Mouse (Mus musculus) T-helper 17 cell (primary cell): ENCODE results near the gene Dmrt3.

Experiments
- in situ Hi-C, 2 experiments: fragments of 300-600 bp; cut with MboI, MseI; formaldehyde crosslinking; loops; 1 replicate in 1 of 2; 2 replicates in 1 of 2; pipeline ENCODE4 v1.15.1; 2025; ENCODE audit warnings: high pct_unique_total_duplicates in 2 of 2

Gene Dmrt3

DNA sequence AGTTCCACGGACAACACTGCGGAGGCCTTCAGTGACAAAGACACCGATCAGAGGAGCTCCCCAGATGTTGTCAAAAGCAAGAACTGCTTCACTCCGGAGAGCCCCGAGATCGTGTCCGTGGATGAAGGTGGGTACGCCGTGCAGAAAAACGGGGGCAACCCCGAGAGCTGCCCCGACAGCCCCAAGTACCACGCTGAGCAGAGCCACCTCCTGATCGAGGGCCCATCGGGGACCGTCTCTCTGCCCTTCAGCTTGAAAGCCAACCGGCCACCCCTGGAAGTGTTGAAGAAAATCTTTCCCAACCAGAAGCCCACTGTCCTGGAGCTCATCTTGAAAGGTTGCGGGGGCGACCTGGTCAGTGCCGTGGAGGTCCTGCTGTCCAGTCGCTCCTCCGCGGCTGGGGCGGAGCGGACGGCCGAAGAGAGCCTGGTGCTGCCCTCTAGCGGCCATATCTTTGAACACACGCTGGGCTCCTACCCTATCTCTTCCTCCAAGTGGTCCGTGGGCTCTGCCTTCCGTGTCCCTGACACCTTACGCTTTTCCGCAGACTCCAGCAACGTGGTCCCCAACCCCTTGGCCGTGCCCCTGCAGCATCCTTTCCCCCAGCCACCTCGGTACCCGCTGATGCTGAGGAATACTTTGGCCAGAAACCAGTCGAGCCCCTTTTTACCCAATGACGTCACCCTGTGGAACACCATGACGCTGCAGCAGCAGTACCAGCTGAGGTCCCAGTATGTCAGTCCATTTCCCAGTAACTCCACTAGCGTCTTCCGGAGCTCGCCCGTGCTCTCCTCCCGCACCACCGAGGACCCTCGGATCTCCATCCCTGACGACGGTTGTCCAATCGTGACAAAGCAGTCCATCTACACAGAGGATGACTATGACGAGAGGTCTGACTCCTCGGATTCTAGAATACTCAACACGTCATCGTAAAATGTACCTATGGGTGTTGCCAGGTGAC is 12.5 kb downstream of the Dmrt3 start:
- in situ Hi-C loops: loop anchor here in 1 of 2 experiments (10.0 kb wide), 1 partner anchor 542 kb away; no protein-coding TSS in a partner anchor

DNA sequence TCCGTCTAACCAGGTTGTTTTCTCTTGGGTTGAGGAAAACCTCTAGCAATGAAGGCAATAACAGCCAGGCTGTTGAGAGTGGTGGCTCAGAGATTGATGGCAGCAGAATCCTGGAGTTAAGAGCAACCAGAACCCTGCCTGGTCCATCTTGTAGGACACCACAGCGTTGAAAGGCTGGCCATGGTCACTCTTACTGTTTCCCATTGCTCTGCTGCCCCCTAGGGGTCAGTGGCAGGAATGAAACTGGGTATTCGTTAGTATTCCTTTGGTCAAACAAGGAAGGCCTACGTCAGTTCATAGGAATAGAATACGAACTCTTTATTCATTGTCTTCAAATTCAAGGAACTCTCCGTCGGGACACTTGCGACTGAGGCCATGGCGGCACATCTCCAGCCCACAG is 18.4 kb downstream of the Dmrt3 start:
- in situ Hi-C loops: loop anchor here in 1 of 2 experiments (10.0 kb wide), 1 partner anchor 536 kb away; no protein-coding TSS in a partner anchor

DNA sequence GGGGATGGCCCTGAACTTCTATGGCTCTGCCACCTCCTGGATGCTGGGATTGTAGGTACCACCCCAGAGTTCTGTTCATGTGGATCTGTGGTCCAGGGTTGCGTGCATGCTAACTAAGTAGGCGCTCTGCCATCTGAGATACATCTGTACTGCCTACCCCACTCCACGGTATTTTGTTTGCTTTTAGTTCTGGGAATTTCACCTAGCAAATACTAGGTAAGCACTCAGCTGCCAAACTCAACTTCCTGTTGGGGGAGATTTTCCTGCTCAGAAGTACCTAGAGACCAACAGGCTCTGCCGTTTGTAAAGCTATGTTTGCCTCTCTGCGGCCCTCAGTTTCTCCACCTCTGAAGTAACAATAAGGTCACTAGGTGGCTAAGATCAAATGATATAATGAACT is 25.0 kb downstream of the Dmrt3 start:
- in situ Hi-C loops: loop anchor here (5.0 kb wide), 1 partner anchor 88 kb away; no protein-coding TSS in a partner anchor

DNA sequence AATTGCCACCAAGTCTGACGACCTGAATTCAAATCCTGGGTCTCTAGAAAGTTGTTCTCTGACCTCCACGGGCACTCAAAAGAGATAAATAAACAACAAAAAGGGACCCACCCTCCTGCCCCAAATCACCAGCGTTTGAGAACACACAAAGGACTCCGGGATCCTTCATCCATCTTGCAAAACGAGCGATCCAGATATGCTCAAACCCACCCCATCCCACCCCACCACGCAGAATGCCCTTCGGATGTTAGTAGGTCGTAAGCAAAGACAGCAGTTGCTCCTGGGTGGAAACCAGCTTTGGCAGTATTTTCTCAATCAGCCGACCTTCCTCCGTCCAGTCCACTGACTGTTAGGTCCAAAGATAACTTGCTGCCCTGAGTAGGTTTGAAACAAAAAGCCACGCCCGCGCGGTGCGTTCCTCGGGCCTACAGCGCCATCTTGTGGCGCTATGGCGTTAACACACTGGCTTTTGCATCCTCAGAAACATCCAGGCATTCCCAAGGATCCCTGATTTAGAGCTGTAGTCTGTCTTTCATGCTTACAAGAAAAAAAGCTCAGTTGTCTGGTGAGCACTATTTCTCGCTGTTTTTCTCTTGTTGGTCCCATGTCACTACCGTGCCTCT is 25.6 kb downstream of the Dmrt3 start:
- in situ Hi-C loops: loop anchor here (5.0 kb wide), 1 partner anchor 88 kb away; no protein-coding TSS in a partner anchor

DNA sequence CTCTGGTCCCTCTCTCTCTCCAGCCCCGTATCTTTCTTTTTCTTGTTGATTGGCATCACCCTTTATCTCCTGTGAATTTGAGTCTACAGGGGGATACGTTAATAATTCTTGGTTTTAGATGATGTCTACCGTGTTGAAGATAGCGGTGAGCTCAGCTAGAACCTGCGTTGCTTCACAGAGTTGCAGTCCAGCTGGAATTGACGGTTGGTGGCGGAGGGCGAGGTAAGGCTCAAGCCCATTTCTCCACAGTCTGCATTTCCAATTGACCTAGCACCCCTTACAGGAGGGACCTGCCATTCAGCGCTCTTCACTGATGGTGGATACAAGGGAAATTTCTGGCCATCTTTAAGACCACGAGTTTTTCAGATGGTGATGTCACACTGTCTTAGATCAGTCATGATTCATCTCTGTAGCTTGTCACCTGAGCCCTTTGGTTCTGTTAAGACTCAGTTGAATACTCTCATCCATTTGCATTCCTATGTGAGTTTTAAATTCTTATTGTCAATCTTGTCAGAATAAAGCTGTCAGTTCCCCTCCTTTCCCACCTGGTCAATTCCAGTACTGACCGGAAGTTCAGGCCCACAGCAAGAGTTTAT is 28.8 kb downstream of the Dmrt3 start:
- in situ Hi-C loops: loop anchor here (5.0 kb wide), 1 partner anchor 92 kb away; no protein-coding TSS in a partner anchor

DNA sequence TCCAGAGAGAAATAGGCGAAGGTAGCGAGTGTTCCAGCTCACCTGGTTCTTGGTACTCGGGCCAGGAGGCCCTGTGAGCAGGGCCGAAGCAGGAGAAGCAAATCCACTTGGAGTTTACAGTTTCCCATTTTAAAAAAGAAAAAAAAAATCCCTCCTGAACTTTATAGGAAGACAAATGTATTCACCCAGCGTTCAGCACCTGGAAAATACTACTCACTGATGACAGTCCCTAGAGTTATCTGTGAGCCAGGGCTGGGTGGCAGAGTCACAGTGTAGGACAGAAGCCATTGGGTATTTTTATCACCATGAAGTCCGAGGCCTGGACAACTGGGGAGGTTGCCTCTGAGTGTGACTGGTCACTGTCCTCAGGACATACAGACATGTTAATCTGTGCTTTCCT is 31.7 kb downstream of the Dmrt3 start:
- in situ Hi-C loops: no loop called here

DNA sequence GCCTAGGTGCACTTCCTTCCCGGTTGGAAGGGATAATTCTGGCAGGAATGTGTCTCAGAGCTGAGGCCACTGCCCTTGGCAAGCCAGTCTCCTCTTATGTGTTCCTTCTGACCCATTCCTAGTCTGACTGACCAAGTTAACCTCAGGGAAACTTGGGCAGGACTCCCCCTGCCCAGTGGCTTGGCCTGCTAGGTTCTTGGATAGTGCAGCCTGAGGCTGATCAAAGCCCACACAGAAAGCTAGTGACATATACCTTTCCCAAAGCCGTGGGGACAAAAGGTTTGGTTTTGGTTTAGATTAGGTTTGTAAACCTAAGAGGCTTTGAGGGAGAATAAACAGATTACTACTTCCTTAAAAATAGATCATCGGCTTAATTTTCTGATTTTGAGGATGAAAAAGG is 37.0 kb downstream of the Dmrt3 start:
- in situ Hi-C loops: no loop called here

DNA sequence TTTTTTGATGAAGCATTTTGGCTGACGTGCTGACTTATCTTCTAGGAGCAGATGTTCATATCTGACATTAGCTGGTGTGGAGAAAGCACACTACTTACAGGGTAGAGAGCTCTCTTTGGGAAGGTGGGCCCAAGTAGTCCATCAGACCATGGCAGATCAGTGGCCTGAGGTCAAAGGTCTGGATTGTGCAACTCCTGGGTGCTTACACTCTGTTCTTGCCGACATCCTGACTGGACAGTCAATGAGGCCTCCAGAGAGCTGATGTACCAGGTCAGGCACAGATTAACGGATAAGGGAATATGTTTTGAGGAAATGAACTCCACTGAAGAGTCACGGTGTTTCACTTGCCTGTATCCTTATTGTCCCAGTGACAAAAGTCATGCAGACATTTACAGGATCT is 38.6 kb downstream of the Dmrt3 start:
- in situ Hi-C loops: no loop called here

DNA sequence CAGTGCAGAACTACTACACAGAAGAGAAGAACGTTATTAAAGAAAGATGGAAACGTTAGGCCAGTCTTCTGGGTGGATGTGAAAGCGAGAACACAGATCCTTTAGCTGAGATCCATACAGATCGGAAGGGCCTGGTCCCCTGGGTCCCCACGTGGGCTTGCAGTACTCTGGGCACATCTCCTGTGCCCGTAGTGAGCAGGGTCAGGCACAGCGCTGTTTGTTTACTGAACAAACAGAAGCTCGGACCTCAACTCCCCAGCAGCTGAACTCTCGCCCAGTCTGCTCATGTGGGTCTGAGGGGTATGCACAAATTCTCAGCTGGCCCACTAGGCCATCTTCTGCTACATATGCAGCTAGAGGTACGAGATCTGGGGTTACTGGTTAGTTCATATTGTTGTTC is 40.4 kb downstream of the Dmrt3 start:
- in situ Hi-C loops: no loop called here

DNA sequence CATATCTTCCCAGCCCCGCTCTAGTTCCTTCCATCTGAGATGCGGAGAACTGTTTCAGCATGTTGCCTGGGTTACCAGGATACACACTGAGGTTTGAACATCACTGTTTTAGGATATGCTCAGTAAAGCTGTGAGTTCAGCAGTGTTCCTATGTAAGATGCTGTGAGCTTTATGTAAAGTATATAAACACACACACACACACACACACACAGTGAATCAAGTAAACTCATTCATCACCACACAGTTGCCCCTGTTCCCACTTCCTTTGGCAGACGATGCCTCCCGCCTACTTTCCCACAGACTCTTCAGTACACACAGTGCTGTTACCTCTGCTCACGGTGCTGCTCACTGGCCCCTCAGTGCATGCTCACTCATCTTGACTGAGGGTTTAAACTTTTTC is 42.5 kb downstream of the Dmrt3 start:
- in situ Hi-C loops: no loop called here

DNA sequence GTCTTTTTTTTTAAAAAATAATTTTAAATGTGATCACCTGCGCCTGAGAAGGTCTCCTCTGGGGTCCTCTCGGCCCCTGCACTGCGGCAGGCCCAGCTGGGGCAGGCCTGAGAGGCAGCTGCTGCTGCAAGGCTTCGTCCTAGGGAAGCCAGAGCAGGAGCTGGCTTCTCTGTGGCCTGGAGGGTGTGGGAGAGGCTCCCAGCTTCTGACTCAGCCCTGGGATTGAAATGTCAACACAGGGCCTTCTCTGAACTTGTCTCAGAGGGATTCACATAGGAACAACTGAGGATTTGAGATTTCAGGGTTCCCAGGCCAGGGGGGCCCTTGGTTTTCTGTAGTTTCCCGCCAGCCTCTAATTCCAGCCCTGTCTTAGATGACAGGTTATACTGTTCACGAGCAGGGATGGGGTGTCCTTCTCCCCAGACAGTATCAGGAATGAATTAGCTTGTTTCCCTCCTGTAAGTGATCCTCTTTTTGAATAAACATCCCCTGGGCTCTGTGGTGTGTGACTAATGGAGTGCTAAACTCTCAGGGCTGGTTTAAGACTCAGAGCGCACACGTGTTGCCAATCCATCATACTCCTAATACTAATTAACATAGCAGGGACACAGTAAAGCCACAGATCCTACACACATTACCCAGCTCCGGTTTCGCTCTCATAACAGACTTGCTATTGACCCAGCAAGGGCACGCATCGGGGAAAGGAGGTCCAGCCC is 44.1 kb downstream of the Dmrt3 start:
- in situ Hi-C loops: no loop called here

DNA sequence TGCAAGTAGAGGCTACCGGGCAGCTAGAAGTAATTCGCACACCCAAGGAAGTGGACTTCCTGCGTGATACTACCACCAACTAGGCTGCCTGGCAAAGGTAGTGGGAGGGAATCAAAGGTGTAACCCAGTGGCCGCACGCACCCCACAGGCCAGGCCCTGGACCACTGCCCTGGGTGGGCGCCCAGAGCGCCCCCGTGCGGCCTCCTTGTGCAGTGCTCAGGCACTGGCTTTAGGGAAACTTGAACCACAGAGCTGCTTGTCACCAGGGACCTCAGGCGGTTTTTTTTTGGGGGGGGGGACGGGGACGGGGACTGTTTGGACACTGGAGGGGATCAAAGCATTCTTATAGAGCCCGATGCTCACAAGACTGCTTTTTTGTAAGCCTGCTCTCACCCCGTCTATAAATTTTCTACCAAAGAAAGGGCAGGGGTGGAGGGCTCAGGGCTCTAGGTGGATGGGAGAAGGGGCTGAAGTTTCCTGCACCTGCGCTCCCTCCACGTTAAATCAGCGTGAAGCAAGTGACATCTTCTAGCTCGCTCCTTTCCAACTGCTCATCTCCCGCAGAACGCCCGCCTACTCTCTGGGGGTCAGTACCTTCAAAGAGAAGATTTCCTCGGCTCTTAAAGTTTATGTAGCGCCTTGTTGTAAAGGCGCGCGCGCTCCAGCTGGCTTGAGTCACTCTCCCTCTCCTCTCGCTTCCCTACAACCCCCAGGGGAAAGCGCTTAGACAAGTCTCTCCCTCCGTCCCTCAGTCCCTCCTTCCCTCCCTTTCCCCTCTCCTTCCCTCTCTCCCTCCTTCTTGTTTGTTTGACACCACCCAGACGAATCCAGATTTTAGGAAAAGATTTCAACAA is 55.6 kb downstream of the Dmrt3 start:
- in situ Hi-C loops: no loop called here

DNA sequence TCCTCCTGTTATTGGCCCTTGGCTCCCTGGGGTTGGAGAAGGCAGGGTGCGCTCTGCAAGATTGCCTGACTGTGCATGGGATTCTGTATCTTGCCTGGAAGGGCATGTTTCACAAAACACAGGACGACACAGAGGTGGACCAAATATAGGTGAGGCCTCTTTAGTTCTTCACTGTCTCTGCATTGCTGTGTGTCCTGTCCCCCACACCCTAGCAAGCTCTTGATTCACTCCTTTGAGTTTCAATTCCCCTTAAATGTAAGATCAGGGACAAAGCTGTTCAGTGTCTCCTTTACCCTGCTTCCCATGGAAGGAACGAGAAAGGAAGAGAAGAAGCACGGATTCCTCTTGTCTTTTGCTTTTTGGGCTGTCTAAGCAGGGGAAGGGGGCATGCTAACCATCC is 57.7 kb downstream of the Dmrt3 start:
- in situ Hi-C loops: no loop called here

DNA sequence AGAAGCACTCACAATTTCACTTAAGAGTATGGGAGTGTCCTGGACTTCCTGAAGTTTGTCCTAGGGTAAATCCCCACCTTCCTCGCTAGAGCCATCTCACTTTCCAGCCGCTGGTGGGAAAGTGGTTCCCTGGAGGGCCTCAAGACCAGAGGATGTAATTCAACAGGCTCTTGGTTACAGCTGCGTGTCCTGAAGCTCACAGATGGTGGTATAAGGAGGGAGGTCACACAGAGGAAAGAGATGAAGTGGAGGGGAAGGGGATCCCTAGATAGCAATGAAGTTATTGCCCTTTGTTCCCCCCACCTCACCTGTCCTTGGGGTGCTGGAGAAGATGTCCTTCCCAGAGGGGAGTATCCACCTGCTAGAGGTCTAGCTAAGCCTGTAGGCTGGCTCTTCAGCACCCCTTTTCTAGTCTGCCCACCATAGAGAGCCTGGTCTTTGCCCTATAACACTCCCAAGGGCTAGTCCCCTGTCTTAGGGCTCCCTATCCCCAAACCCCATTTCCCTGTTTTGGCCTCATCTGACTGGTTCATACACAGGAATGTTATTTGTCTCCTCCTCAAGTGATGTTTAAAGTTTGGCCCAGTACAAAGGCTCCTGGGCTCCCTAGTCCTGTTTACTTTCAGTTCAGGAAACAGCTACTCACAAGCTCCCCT is 59.6 kb downstream of the Dmrt3 start:
- in situ Hi-C loops: no loop called here

DNA sequence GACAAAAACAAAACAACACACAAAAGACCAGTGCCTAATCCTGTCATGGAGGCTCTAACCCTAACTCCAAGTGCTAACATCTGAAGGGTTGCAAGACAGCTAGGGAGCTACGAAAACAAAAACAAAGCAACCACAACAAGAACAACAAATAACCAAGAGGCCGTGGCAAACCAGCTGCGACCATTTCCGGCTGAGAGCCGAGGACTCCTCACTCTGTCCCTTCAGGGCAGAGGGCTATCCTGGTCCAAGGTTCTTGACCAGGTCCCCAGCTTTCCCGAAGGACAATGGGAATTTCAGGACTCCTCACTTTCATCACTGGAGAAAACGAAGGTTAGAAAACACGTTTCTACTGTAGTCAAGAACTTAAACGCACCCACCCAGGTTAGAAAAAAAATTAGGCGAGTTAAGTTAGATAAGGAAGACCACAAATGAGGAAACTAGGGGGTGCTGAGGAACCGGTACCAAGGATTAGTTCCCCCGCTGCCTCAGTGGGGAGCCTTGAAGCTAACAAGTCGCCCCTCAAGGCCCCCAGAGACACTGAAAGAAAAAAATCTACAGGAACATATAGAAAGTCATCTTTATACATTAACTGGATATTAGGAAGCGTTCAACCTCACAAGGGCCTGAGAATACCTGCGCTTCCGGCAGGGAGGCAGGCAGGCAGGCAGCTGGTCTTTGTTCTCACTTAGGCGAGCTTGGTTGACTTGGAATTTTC is 60.6 kb downstream of the Dmrt3 start:
- in situ Hi-C loops: no loop called here

DNA sequence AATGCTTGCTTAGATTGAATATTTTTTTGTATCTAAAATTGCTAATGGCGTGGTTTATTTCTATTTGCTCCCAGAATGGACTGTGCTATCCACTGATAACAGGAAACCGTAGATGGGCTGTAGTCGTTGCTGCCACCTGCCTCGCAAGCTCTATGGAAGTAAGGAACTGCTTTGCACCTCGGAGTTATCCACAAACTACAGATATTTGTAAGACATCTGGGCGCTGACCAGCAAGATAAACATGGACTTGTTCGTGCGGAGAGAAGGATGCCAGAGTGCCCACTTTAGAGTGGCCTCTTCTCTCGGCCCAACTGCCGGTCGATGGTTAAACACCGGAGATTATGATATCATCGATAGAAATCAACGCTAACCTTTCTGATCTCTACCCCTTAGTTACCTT is 61.6 kb downstream of the Dmrt3 start:
- in situ Hi-C loops: no loop called here

DNA sequence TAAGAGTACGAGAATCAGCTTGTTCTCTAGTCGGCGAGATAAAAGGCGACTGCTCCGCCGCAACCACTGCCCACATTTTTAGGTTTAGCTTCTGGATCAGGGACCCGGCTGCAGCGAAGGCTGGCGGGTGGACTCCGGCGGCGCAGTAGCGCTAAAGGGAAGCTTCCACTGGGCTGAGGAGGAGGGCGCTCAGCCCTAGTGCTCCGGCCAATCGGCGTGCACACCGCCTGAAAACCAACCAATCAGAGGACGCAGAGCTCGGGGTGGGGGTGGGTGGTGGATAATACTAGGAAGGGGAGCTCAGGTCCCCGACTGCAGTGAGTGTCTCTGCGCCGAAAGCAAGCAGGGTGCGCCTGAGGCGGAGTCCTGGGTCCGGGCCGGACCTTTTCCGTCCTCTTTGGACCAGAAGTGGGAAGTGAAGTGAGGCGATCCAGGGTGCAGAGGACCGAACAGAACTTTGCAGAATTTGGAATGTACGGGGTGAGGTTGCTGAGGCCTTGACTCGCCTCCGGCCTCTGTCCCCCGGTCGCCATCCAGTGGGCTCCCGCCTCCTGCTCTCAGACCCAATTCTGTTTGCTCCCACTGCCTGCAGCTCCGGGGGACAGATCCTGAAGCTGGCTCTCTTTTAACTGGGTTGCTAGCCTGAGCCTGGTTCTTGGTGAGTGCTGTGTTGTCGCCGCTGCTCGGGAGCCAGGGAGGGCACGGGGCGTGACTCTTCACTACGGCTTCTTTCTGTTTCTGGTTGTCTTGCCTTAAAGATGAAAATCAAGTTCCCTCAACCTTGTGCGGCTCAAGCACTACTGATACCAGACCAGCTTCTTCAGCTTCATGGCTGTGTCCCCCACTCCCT is 62.2 kb downstream of the Dmrt3 start, which contains the start of gene Dmrt2:
Dmrt2 (plus strand) TSS at position 311 of the 850 bp plus-strand sequence.
- in situ Hi-C loops: no loop called here
